Mouse (Mus musculus): ENCODE measurements around the gene Btbd19. TPM values are rescaled to one million over a fixed set of nuclear protein-coding genes. Genes with fewer than 3 reads are reported as not detected.

Gene Btbd19
- polyA plus RNA-seq, 1 experiment: 13.7 TPM

GRCm38 (mm10) chr4:117105127-117105526 is 20.4 kb downstream of the Btbd19 start:
- H3K4me3 ChIP-seq (replicated peaks; ENCODE audit: extremely low read depth, low read depth, low read length): no peak overlapping the region
- 67% methylated on average over 10 of the region's 10 CpGs for WGBS
- no peak for DNase-seq
- H3K4me1 ChIP-seq (ENCODE audit: control insufficient read depth, insufficient read depth, low read length): no peaks in the 10 kb centered on the region
- TF ChIP-seq POLR2A (IDR thresholded peaks at IDR 0.05; ENCODE audit: borderline replicate concordance, extremely low read depth, low read depth, low read length) (no peak), CTCF (IDR thresholded peaks at IDR 0.05; ENCODE audit: insufficient read depth, low read length) (no peak)

- WGBS: 73% methylated on average over 10 of the region's 10 CpGs
- no peak overlapping the region for H3K4me3 ChIP-seq (replicated peaks; ENCODE audit: extremely low read depth, low read depth, low read length)
- TF ChIP-seq CTCF (IDR thresholded peaks at IDR 0.05; ENCODE audit: insufficient read depth, low read length) (no peak), POLR2A (IDR thresholded peaks at IDR 0.05; ENCODE audit: borderline replicate concordance, extremely low read depth, low read depth, low read length) (no peak)
- H3K4me1 ChIP-seq (ENCODE audit: control insufficient read depth, insufficient read depth, low read length): no peaks in the 10 kb centered on the region
- no peak for DNase-seq
Observed at GRCm38 (mm10) chr4:117104672-117105071, 20.9 kb downstream of the Btbd19 start.

- H3K4me1 ChIP-seq (ENCODE audit: control insufficient read depth, insufficient read depth, low read length): 0 out of 2 replicates have a peak, but pooled peaks cover 2% of the 10 kb centered on the region
- 47% methylated on average over 7 of the region's 7 CpGs for WGBS
- no peak for DNase-seq
- no peak for TF ChIP-seq POLR2A (IDR thresholded peaks at IDR 0.05; ENCODE audit: borderline replicate concordance, extremely low read depth, low read depth, low read length)
- TF ChIP-seq CTCF (IDR thresholded peaks at IDR 0.05; ENCODE audit: insufficient read depth, low read length): peak; percentile 32; the same call in 1 of the 2 replicates
- H3K4me3 ChIP-seq (replicated peaks; ENCODE audit: extremely low read depth, low read depth, low read length): no peak overlapping the region
Observed at GRCm38 (mm10) chr4:117101218-117101617, 24.3 kb downstream of the Btbd19 start.

- TF ChIP-seq POLR2A (IDR thresholded peaks at IDR 0.05; ENCODE audit: borderline replicate concordance, extremely low read depth, low read depth, low read length): no peak
- TF ChIP-seq CTCF (IDR thresholded peaks at IDR 0.05; ENCODE audit: insufficient read depth, low read length): no peak
- Histone ChIP-seq H3K4me1 (ENCODE audit: control insufficient read depth, insufficient read depth, low read length) (peaks cover 2% of the 10 kb centered on the region; the same call in 1 of the 2 replicates), H3K4me3 (replicated peaks; ENCODE audit: extremely low read depth, low read depth, low read length) (no peak overlapping the region)
- WGBS: 68% methylated on average over 4 of the region's 4 CpGs
- DNase-seq: no peak
Observed at GRCm38 (mm10) chr4:117100036-117100435, 25.5 kb downstream of the Btbd19 start.

GRCm38 (mm10) chr4:117098764-117099036 is 26.8 kb downstream of the Btbd19 start:
- Histone ChIP-seq H3K4me3 (replicated peaks; ENCODE audit: extremely low read depth, low read depth, low read length) (no peak overlapping the region), H3K4me1 (ENCODE audit: control insufficient read depth, insufficient read depth, low read length) (peaks cover 2% of the 10 kb centered on the region; the same call in 1 of the 2 replicates)
- 73% methylated on average over 2 of the region's 2 CpGs for WGBS
- no peak for TF ChIP-seq CTCF (IDR thresholded peaks at IDR 0.05; ENCODE audit: insufficient read depth, low read length)
- TF ChIP-seq POLR2A (IDR thresholded peaks at IDR 0.05; ENCODE audit: borderline replicate concordance, extremely low read depth, low read depth, low read length): no peak
- no peak for DNase-seq

GRCm38 (mm10) chr4:117097969-117098763 is 27.4 kb downstream of the Btbd19 start:
- TF ChIP-seq CTCF (IDR thresholded peaks at IDR 0.05; ENCODE audit: insufficient read depth, low read length): no peak
- TF ChIP-seq POLR2A (IDR thresholded peaks at IDR 0.05; ENCODE audit: borderline replicate concordance, extremely low read depth, low read depth, low read length): no peak
- 66% methylated on average over 8 of the region's 8 CpGs for WGBS
- DNase-seq: no peak
- peaks cover 2% of the 10 kb centered on the region; the same call in 1 of the 2 replicates for H3K4me1 ChIP-seq (ENCODE audit: control insufficient read depth, insufficient read depth, low read length)
- no peak overlapping the region for H3K4me3 ChIP-seq (replicated peaks; ENCODE audit: extremely low read depth, low read depth, low read length)

- H3K4me3 ChIP-seq (replicated peaks; ENCODE audit: extremely low read depth, low read depth, low read length): peak overlapping the region; percentile 4
Observed at GRCm38 (mm10) chr4:117096666-117097065, 28.9 kb downstream of the Btbd19 start.

GRCm38 (mm10) chr4:117095551-117096452 is 29.7 kb downstream of the Btbd19 start, which contains the start of gene Ptch2:
TSS of gene Ptch2 (plus strand) at chr4:117096075.
- DNase-seq: peak; percentile 38
- Histone ChIP-seq H3K4me1 (ENCODE audit: control insufficient read depth, insufficient read depth, low read length) (peaks cover 2% of the 10 kb centered on the region; the same call in 1 of the 2 replicates), H3K4me3 (replicated peaks; ENCODE audit: extremely low read depth, low read depth, low read length) (peak within 1 kb of the TSS; percentile 41)
- TF ChIP-seq POLR2A (IDR thresholded peaks at IDR 0.05; ENCODE audit: borderline replicate concordance, extremely low read depth, low read depth, low read length): no peak
- no peak for TF ChIP-seq CTCF (IDR thresholded peaks at IDR 0.05; ENCODE audit: insufficient read depth, low read length)
- WGBS: 3% methylated on average over 50 of the region's 50 CpGs

More at GRCm38 (mm10) chr4:117096666-117097065, 28.9 kb downstream of the Btbd19 start:
- WGBS: 18% methylated on average over 5 of the region's 5 CpGs
- DNase-seq: no peak
- peaks cover 2% of the 10 kb centered on the region; the same call in 1 of the 2 replicates for H3K4me1 ChIP-seq (ENCODE audit: control insufficient read depth, insufficient read depth, low read length)
- no peak for TF ChIP-seq POLR2A (IDR thresholded peaks at IDR 0.05; ENCODE audit: borderline replicate concordance, extremely low read depth, low read depth, low read length)
- no peak for TF ChIP-seq CTCF (IDR thresholded peaks at IDR 0.05; ENCODE audit: insufficient read depth, low read length)

- 74% methylated on average over 3 of the region's 3 CpGs for WGBS
- peaks cover 2% of the 10 kb centered on the region; the same call in 1 of the 2 replicates for H3K4me1 ChIP-seq (ENCODE audit: control insufficient read depth, insufficient read depth, low read length)
- TF ChIP-seq POLR2A (IDR thresholded peaks at IDR 0.05; ENCODE audit: borderline replicate concordance, extremely low read depth, low read depth, low read length) (no peak), CTCF (IDR thresholded peaks at IDR 0.05; ENCODE audit: insufficient read depth, low read length) (no peak)
- no peak overlapping the region for H3K4me3 ChIP-seq (replicated peaks; ENCODE audit: extremely low read depth, low read depth, low read length)
- DNase-seq: no peak
Observed at GRCm38 (mm10) chr4:117094626-117095361, 30.7 kb downstream of the Btbd19 start.

Data from lung, adult 2 months (tissue).